Mouse (Mus musculus): ENCODE results near the gene Syngr3.
"Not testable (repeated sequence)": the region's sequence is repeated elsewhere in the genome, so short reads cannot be mapped to it uniquely, and the experiment has no call there.

The Syngr3 gene

GRCm38 (mm10) chr17:24676187-24676586 lies 13.6 kb downstream of the Syngr3 start:
- peak; percentile 73 for DNase-seq

GRCm38 (mm10) chr17:24674277-24674676 lies 15.5 kb downstream of the Syngr3 start:
- DNase-seq = peak; percentile 41

- DNase-seq = no peak
Observed at GRCm38 (mm10) chr17:24672141-24672540, 17.6 kb downstream of the Syngr3 start.

GRCm38 (mm10) chr17:24671346-24671745 lies 18.4 kb downstream of the Syngr3 start:
- no peak for DNase-seq

GRCm38 (mm10) chr17:24670246-24670844 lies 19.4 kb downstream of the Syngr3 start:
- DNase-seq = no peak

GRCm38 (mm10) chr17:24669545-24670245 lies 20.1 kb downstream of the Syngr3 start, which contains the start of gene Zfp598:
Zfp598 (plus strand) TSS chr17:24669687.
- DNase-seq = peak; percentile 94

- DNase-seq = not testable (repeated sequence)
Observed at GRCm38 (mm10) chr17:24669214-24669544, 20.6 kb downstream of the Syngr3 start.

GRCm38 (mm10) chr17:24667416-24667815 lies 22.3 kb downstream of the Syngr3 start:
- DNase-seq = no peak

GRCm38 (mm10) chr17:24667011-24667410 lies 22.7 kb downstream of the Syngr3 start:
- not testable (repeated sequence) for DNase-seq

- no peak for DNase-seq
Observed at GRCm38 (mm10) chr17:24658017-24658758, 31.6 kb downstream of the Syngr3 start, which contains the start of gene Npw. Npw (minus strand) TSS chr17:24658457.

GRCm38 (mm10) chr17:24654969-24655368 lies 34.8 kb downstream of the Syngr3 start:
- DNase-seq = no peak

- DNase-seq = peak; percentile 62
Observed at GRCm38 (mm10) chr17:24653967-24654710, 35.6 kb downstream of the Syngr3 start.

GRCm38 (mm10) chr17:24651835-24652234 lies 37.9 kb downstream of the Syngr3 start:
- no peak for DNase-seq

GRCm38 (mm10) chr17:24650766-24651165 lies 39.0 kb downstream of the Syngr3 start:
- DNase-seq = no peak

GRCm38 (mm10) chr17:24650070-24650616 lies 39.6 kb downstream of the Syngr3 start, which contains the start of gene Slc9a3r2:
Slc9a3r2 (minus strand) TSS chr17:24650327.
- DNase-seq = peak; percentile 36

GRCm38 (mm10) chr17:24649581-24650069 lies 40.1 kb downstream of the Syngr3 start:
- peak; percentile 33 for DNase-seq

- DNase-seq = no peak
Observed at GRCm38 (mm10) chr17:24648731-24649377, 40.9 kb downstream of the Syngr3 start.

GRCm38 (mm10) chr17:24647493-24647892 lies 42.3 kb downstream of the Syngr3 start:
- DNase-seq = no peak

GRCm38 (mm10) chr17:24646381-24646780 lies 43.4 kb downstream of the Syngr3 start:
- DNase-seq = no peak

- no peak for DNase-seq
Observed at GRCm38 (mm10) chr17:24645916-24646315, 43.8 kb downstream of the Syngr3 start.

GRCm38 (mm10) chr17:24644875-24645721 lies 44.7 kb downstream of the Syngr3 start:
- no peak for DNase-seq

Measured in right cerebral cortex, postnatal 14 days (tissue).